Mouse (Mus musculus): ENCODE results near the gene Npas1. TPM values are rescaled to one million over a fixed set of nuclear protein-coding genes. Genes with fewer than 3 reads are reported as not detected.
A peak's percentile ranks its signal among the peaks of the same experiment; 100 is the strongest.

The Npas1 gene
- polyA plus RNA-seq, 1 experiment, result 0.05 TPM

- WGBS, result 44% methylated on average over 8 of the region's 8 CpGs
- TF ChIP-seq POLR2A (IDR thresholded peaks at IDR 0.05; ENCODE audit: low read depth, low read length) (no peak), CTCF (IDR thresholded peaks at IDR 0.05; ENCODE audit: extremely low read depth, insufficient read length, insufficient replicate concordance, low read depth, low read length) (no peak)
- no peak overlapping the region for H3K4me3 ChIP-seq (ENCODE audit: low read depth, low read length)
- no peak overlapping the region for H3K27ac ChIP-seq (ENCODE audit: insufficient read depth, low read depth, low read length)
- H3K4me1 ChIP-seq (ENCODE audit: control insufficient read depth, insufficient read depth, insufficient read length, low read length), result peaks cover 7% of the 10 kb centered on the region
- no peaks in the 10 kb centered on the region for H3K36me3 ChIP-seq (ENCODE audit: control insufficient read depth, insufficient read depth, low read length)
- peaks cover 44% of the 10 kb centered on the region for H3K27me3 ChIP-seq (ENCODE audit: control insufficient read depth, insufficient read depth, low read length)
These were observed 3.7 kb downstream of the Npas1 start for GRCm38 (mm10) chr7:16473847-16474246.

- no peak for TF ChIP-seq CTCF (IDR thresholded peaks at IDR 0.05; ENCODE audit: extremely low read depth, insufficient read length, insufficient replicate concordance, low read depth, low read length)
- TF ChIP-seq POLR2A (IDR thresholded peaks at IDR 0.05; ENCODE audit: low read depth, low read length), result no peak
- peaks cover 44% of the 10 kb centered on the region for H3K27me3 ChIP-seq (ENCODE audit: control insufficient read depth, insufficient read depth, low read length)
- no peak overlapping the region for H3K27ac ChIP-seq (ENCODE audit: insufficient read depth, low read depth, low read length)
- H3K36me3 ChIP-seq (ENCODE audit: control insufficient read depth, insufficient read depth, low read length), result no peaks in the 10 kb centered on the region
- H3K4me3 ChIP-seq (ENCODE audit: low read depth, low read length), result no peak overlapping the region
- 27% methylated on average over 17 of the region's 17 CpGs for WGBS
- peaks cover 7% of the 10 kb centered on the region for H3K4me1 ChIP-seq (ENCODE audit: control insufficient read depth, insufficient read depth, insufficient read length, low read length)
These were observed 5.3 kb downstream of the Npas1 start for GRCm38 (mm10) chr7:16472116-16472709.

GRCm38 (mm10) chr7:16471549-16471948 is 6.0 kb downstream of the Npas1 start:
- Histone ChIP-seq H3K36me3 (ENCODE audit: control insufficient read depth, insufficient read depth, low read length) (no peaks in the 10 kb centered on the region), H3K4me1 (ENCODE audit: control insufficient read depth, insufficient read depth, insufficient read length, low read length) (peaks cover 7% of the 10 kb centered on the region), H3K27me3 (ENCODE audit: control insufficient read depth, insufficient read depth, low read length) (peaks cover 41% of the 10 kb centered on the region), H3K4me3 (ENCODE audit: low read depth, low read length) (no peak overlapping the region), H3K27ac (ENCODE audit: insufficient read depth, low read depth, low read length) (no peak overlapping the region)
- TF ChIP-seq CTCF (IDR thresholded peaks at IDR 0.05; ENCODE audit: extremely low read depth, insufficient read length, insufficient replicate concordance, low read depth, low read length) (peak; percentile 27; the same call in 1 of the 2 replicates), POLR2A (IDR thresholded peaks at IDR 0.05; ENCODE audit: low read depth, low read length) (no peak)
- WGBS, result 54% methylated on average over 9 of the region's 9 CpGs

GRCm38 (mm10) chr7:16468115-16468514 is 9.4 kb downstream of the Npas1 start:
- Histone ChIP-seq H3K27me3 (ENCODE audit: control insufficient read depth, insufficient read depth, low read length) (peaks cover 11% of the 10 kb centered on the region; the same call in 1 of the 2 replicates), H3K4me1 (ENCODE audit: control insufficient read depth, insufficient read depth, insufficient read length, low read length) (peaks cover 3% of the 10 kb centered on the region; the same call in 1 of the 2 replicates), H3K27ac (ENCODE audit: insufficient read depth, low read depth, low read length) (no peak overlapping the region), H3K4me3 (ENCODE audit: low read depth, low read length) (no peak overlapping the region), H3K36me3 (ENCODE audit: control insufficient read depth, insufficient read depth, low read length) (no peaks in the 10 kb centered on the region)
- TF ChIP-seq POLR2A (IDR thresholded peaks at IDR 0.05; ENCODE audit: low read depth, low read length) (no peak), CTCF (IDR thresholded peaks at IDR 0.05; ENCODE audit: extremely low read depth, insufficient read length, insufficient replicate concordance, low read depth, low read length) (no peak)
- 45% methylated on average over 5 of the region's 5 CpGs for WGBS

GRCm38 (mm10) chr7:16466565-16466964 is 11.0 kb downstream of the Npas1 start:
- Histone ChIP-seq H3K4me1 (ENCODE audit: control insufficient read depth, insufficient read depth, insufficient read length, low read length) (peaks cover 3% of the 10 kb centered on the region; the same call in 1 of the 2 replicates), H3K27me3 (ENCODE audit: control insufficient read depth, insufficient read depth, low read length) (peaks cover 3% of the 10 kb centered on the region; the same call in 1 of the 2 replicates), H3K4me3 (ENCODE audit: low read depth, low read length) (no peak overlapping the region), H3K36me3 (ENCODE audit: control insufficient read depth, insufficient read depth, low read length) (no peaks in the 10 kb centered on the region), H3K27ac (ENCODE audit: insufficient read depth, low read depth, low read length) (no peak overlapping the region)
- no peak for TF ChIP-seq POLR2A (IDR thresholded peaks at IDR 0.05; ENCODE audit: low read depth, low read length)
- peak; percentile 48; the same call in 1 of the 2 replicates for TF ChIP-seq CTCF (IDR thresholded peaks at IDR 0.05; ENCODE audit: extremely low read depth, insufficient read length, insufficient replicate concordance, low read depth, low read length)
- 68% methylated on average over 4 of the region's 4 CpGs for whole genome bisulfite sequencing

- 93% methylated on average over 5 of the region's 5 CpGs for WGBS
- TF ChIP-seq CTCF (IDR thresholded peaks at IDR 0.05; ENCODE audit: extremely low read depth, insufficient read length, insufficient replicate concordance, low read depth, low read length) (no peak), POLR2A (IDR thresholded peaks at IDR 0.05; ENCODE audit: low read depth, low read length) (no peak)
These were observed 12.0 kb downstream of the Npas1 start for GRCm38 (mm10) chr7:16465568-16465967.

GRCm38 (mm10) chr7:16465160-16465559 is 12.4 kb downstream of the Npas1 start:
- WGBS, result 5% methylated on average over 8 of the region's 8 CpGs
- Histone ChIP-seq H3K36me3 (ENCODE audit: control insufficient read depth, insufficient read depth, low read length) (no peaks in the 10 kb centered on the region), H3K4me1 (ENCODE audit: control insufficient read depth, insufficient read depth, insufficient read length, low read length) (peaks cover 3% of the 10 kb centered on the region; the same call in 1 of the 2 replicates), H3K27ac (ENCODE audit: insufficient read depth, low read depth, low read length) (no peak overlapping the region), H3K4me3 (ENCODE audit: low read depth, low read length) (no peak overlapping the region), H3K27me3 (ENCODE audit: control insufficient read depth, insufficient read depth, low read length) (0 out of 2 replicates have a peak, but pooled peaks cover 2% of the 10 kb centered on the region)
- TF ChIP-seq POLR2A (IDR thresholded peaks at IDR 0.05; ENCODE audit: low read depth, low read length) (no peak), CTCF (IDR thresholded peaks at IDR 0.05; ENCODE audit: extremely low read depth, insufficient read length, insufficient replicate concordance, low read depth, low read length) (peak; percentile 93; the same call in 1 of the 2 replicates)

More at GRCm38 (mm10) chr7:16465568-16465967, 12.0 kb downstream of the Npas1 start:
- no peaks in the 10 kb centered on the region for H3K36me3 ChIP-seq (ENCODE audit: control insufficient read depth, insufficient read depth, low read length)
- no peak overlapping the region for H3K4me3 ChIP-seq (ENCODE audit: low read depth, low read length)
- peaks cover 3% of the 10 kb centered on the region; the same call in 1 of the 2 replicates for H3K4me1 ChIP-seq (ENCODE audit: control insufficient read depth, insufficient read depth, insufficient read length, low read length)
- 0 out of 2 replicates have a peak, but pooled peaks cover 2% of the 10 kb centered on the region for H3K27me3 ChIP-seq (ENCODE audit: control insufficient read depth, insufficient read depth, low read length)
- no peak overlapping the region for H3K27ac ChIP-seq (ENCODE audit: insufficient read depth, low read depth, low read length)
